Mouse (Mus musculus) cortical plate, adult 2 months (tissue): Measurements from ENCODE around the gene Art5.

Source experiments
- CTCF ChIP-seq: fragments of 200-500 bp; IDR thresholded peaks from 2 replicates; pipeline ENCODE4 v1.5.1; 2011; ENCODE audit warnings: mild to moderate bottlenecking, control low read depth, low read length; ENCODE audit not compliant: insufficient read depth; ENCODE audit errors: extremely low read depth
- POLR2A ChIP-seq: fragments of 200-500 bp; IDR thresholded peaks from 2 replicates; pipeline ENCODE4 v1.6.1; 2011; ENCODE audit warnings: mild to moderate bottlenecking, low read length, control low read depth; ENCODE audit not compliant: insufficient read depth; ENCODE audit errors: extremely low read depth

GRCm38 (mm10) chr7:102078517-102078916 lies 30.8 kb downstream of the Art5 start:
- TF ChIP-seq CTCF (peak; percentile 68), POLR2A (no peak)
